Mouse (Mus musculus) right cerebral cortex, adult 2 months (tissue): ENCODE results near the gene Miga2.
A peak's percentile ranks its signal among the peaks of the same experiment; 100 is the strongest.

ENCODE experiments used
- DNase-seq, 2 experiments: peaks; one replicate each; pipeline ENCODE4 v3.0.0; 2021 to 2022; ENCODE audit warnings: low spot score in 2 of 2

Miga2 gene

DNA sequence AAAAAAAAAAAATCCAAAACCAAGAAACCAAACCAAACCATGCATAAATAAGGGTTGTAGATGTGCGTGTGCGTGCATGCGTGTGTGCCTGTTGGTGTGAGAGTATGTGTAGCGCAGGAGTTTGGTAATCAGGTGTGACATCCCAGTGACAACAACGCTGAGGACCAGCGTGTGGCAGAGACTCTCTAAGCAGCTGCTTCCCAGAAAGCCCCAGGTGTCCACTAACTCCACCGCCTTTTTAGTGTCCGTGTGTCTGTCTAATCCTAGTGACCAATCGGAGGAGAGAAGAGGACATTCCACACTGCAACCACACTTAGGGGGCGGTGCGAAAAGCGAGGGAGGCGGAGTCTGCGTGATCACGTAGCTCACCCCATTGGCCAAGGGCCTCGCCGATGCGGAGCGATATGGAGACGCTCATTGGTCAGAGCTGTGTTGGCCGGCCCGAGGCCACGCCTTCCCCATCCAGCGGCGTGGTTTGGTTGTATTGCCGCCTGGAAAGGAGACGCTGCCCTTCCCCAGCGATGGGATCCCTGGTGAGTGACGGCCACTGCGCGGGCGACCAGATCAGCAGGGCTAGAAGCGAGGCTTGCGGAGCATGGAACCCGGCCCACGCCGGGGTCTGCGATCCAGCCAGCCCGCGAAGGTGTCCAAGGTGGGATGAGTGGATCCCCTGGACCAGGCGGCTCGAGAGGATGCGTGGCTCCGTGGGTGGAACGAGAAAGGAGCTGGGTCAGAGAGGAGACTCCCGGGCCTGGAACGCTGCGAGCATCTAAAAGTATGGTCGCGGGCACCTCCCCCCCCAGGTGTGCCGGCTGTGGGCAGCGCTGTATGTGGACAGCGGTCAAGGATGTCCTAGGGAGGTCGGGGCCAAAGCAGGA is at the start of gene Miga2:
Miga2 (plus strand) TSS at position 461 of the 878 bp plus-strand sequence.
- DNase-seq: peak; percentile 99

- DNase-seq: no peak
These were observed 47.9 kb upstream of the Miga2 start for GRCm38 (mm10) chr2:30316136-30316535.

DNA sequence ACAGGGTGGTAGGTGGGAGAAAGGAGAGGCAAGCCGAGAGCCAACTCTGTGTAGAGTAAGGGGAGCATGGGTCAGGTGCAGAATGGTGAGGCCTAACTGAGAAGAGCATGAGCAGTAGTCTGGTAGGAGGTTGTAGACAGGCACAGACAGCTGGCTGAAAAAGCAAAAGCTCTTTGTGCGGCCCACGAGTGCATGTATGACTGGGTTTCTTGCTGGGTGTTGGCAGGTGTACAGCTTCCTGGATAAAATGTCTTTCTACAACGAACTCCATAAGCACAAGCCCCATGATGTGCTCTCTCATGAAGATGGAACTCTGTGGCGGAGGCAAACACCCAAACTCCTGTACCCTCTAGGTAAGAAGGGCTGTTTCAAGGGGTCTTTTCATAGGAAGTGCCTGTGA is 47.1 kb upstream of the Miga2 start:
- peak in 1 of 2 experiments; percentile 21 for DNase-seq

DNA sequence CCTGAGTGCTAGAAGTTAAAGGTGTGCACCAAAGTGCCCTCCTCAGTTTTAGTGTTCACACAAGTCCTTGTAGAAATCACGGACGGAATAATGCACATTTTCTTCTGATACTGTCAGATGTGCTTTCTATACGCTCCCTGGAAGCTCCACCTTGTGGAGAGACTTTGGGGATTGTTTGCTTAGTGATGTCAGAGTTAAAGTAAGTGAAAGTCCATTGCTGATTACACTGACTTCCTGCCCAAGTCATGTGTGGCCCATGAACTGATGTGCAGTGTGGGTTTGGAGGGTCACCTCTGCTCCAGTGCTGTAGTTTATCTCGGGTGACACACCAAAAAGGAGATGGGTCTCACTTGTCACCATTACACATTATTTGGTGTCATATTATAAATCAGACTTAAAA is 44.8 kb upstream of the Miga2 start:
- DNase-seq: no peak

DNA sequence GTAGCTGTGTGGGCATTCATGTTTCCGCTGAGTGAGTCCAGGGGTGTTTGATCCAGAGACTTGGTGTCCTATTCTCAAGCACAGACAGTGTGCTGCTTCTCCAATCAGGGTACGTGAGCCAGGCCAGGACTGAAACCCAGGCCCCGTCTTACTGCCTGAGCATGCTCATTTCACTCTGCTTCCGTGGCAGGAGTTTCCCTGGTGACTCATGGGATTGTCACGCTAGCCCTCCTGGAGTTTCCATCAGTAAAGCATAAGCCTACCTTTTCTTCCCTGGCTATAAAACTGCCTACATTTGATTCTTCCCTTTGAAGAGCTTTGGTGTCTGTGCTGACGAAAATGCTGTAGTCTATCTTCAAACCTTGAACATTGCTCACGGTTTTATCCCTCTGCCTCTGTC is 40.9 kb upstream of the Miga2 start:
- DNase-seq: no peak

GRCm38 (mm10) chr2:30325296-30325695 is 38.7 kb upstream of the Miga2 start:
- DNase-seq: no peak

- no peak for DNase-seq
These were observed 36.8 kb upstream of the Miga2 start for GRCm38 (mm10) chr2:30327276-30327675.

DNA sequence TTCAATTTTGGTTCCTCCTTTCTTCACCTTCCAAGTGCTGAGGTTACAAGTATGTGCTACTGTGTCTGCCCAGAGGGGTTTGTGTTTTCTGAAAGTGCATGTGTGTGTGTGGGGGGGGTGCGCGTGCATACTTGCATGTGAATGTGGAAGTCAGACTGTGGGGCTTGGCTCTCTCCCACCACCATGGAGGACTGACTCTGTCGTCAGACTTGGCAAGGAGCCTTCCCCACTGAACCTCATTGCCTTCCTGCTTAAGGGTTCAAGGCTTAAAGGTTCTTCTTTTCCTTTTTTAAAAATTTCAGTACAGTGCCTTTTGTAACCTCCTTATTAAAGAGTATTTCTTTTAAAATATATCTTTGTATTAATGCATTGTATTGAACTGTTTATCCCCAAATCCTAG is 35.2 kb upstream of the Miga2 start:
- DNase-seq: no peak

- DNase-seq: no peak
These were observed 28.7 kb upstream of the Miga2 start for GRCm38 (mm10) chr2:30335324-30335723.

DNA sequence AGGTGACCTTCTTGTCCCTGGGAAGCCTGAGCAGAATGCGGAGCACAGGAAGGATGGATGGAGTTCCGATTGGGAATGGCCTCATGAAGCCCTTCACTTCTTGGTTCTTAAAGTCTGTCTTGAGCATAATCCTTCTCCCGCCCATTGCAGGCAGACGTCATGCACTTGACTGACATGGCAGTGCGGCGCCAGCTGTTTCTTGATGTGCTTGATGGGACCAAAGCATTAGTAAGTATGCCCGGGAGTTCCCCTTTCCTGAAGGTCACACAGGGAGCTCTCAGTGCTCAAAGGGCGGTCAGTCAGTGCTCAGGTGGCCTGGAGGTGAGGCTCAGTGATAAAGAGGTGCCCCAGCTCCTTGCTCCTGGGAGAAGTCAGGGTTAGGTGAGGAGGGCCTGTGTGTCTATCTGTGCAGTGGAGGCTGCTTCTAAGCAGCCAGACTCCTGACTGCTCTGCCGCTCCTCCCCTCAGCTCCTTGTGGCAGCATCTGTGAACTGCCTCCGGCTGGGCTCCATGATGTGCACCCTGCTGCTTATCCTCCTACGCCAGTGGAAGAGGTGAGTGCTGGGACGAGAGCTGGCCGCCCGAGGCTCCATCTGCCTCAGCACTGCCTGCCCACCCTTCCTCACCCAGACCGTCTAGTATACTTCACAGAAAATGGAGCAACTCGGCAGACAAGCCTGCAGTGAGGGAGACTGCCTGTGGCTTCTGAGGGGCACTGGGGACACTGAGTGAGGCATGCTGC is 27.7 kb upstream of the Miga2 start:
- DNase-seq: peak in 1 of 2 experiments; percentile 46

DNA sequence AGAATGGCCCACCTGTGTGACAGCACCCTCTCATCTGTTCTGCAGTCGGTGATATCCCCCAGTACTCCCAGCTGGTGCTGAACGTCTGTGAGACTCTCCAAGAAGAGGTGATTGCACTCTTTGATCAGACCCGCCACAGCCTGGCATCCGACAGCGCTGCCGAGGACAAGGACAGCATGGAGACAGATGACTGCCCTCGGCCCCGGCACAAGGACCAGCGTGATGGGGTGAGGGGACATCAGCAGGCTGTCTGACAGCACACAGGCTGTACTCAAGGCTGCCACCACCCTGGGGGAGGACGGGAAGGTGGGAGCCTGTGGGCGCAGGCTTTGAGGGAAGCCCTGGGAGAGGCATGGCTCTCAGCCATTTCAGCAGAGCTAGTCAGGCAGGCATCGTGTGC is 26.9 kb upstream of the Miga2 start:
- no peak for DNase-seq

GRCm38 (mm10) chr2:30342061-30342460 is 22.0 kb upstream of the Miga2 start:
- DNase-seq: peak in 1 of 2 experiments; percentile 4

DNA sequence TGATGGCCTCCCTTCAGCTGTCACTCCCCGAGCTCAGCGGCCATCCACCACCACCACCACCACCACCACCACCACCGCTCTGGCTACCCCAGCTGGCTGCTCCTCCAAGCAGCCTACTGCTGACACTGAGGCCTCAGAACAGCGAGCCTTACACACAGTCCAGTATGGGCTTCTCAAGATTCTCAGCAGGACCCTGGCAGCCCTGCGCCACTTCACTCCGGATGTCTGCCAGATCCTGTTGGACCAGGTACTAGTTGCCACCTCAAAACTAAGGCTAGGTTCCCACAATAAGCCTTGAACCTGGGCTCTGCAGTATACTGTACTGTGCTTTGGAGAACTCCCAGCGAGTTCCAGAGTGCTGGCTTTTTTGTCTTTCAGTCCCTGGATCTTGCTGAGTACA is 21.5 kb upstream of the Miga2 start:
- DNase-seq: no peak

DNA sequence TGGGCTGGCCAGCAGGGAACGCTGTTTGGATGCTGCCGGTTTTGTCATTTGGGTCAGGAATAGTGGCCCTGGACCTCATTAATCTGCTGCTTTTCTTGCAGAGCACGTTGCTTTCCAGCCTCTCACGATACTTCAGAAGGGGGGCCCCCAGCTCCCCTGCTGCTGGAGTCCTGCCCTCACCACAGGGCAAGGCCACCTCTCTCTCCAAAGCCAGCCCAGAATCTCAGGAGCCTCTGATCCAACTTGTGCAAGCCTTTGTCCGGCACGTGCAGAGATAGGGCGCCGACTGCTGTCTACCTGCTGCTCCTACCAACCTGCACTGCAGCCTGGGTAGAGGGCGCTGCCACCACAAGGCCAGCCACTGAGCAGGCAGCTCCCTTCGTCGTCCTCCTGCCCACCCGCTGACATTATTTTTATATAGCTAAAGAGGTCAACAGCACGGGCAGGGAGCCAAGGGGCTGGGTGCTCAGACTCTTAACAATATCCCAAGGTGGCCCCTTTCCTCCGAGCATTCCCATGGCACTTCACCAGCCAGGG is 20.4 kb upstream of the Miga2 start:
- peak; percentile 26 to 38 for DNase-seq

GRCm38 (mm10) chr2:30345971-30346676 is 17.9 kb upstream of the Miga2 start:
- no peak for DNase-seq

DNA sequence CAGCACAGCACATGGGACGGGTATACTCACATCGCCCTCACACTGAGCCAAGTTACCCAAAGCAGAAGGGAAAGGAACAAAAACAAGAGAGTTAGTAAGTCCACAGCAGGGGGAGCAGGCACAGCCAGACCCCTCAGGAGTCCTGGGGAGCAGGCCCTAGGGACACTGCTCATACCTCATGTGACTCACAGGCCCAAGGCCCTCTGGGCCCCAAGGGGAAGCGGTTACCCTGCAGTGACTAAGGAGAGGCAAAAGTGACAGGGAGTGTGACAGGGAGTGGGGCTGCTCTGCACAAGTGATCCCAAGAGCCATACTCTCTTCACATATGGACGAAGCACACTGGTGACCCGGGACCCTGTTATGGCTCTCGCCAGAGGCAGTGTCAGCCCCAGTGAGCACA is 14.8 kb upstream of the Miga2 start:
- no peak for DNase-seq

DNA sequence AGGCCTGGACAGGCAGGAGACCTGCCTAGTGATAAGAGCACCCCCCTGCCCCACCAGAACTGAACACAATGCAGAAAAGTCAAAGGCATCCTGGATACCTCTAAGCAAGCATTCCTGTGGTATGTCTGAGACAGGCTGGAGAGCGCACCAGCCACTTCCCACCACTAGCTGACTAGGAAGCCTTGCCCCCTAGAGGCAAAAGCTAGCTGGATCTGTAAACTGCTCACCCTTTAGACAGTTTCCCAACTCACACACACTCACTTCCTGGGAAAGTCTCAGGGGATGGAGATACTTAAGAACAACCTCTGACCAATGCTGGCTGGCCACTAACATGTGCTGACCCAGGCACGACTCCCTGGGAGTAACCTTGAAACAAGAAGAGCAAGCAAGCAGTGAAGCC is 12.9 kb upstream of the Miga2 start:
- no peak for DNase-seq

DNA sequence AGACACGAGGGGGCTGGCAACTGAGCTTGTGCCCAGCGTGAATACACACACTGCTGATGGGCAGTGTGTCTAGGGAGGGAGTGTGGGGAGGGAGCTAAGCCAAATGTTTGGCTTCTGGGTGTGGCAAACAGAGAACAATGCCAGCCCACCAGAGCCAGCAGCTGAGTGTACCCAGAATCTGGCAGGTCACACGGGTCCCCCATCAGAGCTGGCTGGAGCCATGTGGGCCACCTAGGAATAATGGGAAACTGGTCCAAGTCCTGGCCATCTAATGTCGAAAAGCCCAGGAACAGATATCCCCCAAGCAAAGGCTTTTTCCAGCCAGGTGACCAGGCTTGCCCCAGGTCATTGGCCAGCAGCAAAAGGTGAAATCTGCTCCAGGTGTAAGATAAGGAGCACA is 8.2 kb upstream of the Miga2 start:
- no peak for DNase-seq

DNA sequence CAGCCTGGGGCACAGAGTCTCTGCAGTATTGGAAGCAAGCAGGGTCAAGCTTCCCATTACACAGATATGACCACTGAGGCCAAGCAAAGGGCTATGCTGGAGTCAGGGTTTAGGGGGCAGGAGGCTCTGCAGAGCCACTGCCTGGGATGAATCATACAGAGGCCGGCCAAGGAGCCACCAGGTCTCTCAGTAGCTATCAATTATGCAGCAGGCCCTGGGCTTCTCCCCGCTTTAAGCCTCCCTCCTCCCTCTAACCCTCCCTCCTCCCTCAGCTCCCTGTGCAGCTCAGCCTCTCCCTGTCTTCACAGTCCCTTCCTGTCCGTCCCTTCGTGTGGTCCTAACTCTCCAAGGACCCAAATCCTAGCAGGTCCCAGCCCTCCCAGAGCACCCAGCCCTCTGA is 7.8 kb upstream of the Miga2 start:
- no peak for DNase-seq

DNA sequence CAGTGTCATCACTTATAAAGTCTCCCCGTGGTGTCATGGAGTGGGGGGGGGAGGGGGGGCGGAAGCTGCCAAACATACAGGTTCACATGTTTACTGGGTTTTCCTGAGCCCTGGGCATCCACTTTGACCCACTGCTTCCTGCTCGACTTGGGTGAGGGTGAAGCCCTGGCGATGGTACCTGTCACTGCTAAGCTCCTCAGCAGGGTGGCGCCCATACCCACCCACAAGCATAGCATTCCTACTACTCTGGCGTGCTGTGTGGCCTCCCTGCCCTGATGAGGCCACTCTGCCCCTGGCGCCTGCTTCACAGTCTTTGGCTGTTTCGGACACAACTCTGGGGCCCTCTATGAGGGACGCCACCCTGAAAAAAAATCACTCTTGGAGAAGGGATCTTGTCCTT is 7.1 kb upstream of the Miga2 start:
- no peak for DNase-seq

- DNase-seq: peak; percentile 53 to 60
These were observed 6.2 kb upstream of the Miga2 start for GRCm38 (mm10) chr2:30357552-30358510.
